Mouse (Mus musculus) neural tube, embryonic 15.5 days (tissue): ENCODE data around the gene Atp5e. TPM values are rescaled to one million over a fixed set of nuclear protein-coding genes. Genes with fewer than 3 reads are reported as not detected.

Experiments used
- ATAC-seq: fragments of 200-750 bp; cut with Nextera tagmentation; 2 replicates; pipeline ENCODE4 v1.8.0; 2017; ENCODE audit warnings: mild to moderate bottlenecking, moderate TSS enrichment, moderate library complexity; ENCODE audit not compliant: low FRiP score
- H3K27ac ChIP-seq: fragments of 300-500 bp; sonication (generic); replicated peaks from 2 replicates; pipeline ENCODE4 v1.5.1; 2015; ENCODE audit warnings: mild to moderate bottlenecking, inconsistent platforms
- H3K27me3 ChIP-seq: fragments of 300-500 bp; sonication (generic); replicated peaks from 2 replicates; pipeline ENCODE4 v1.6.1; 2015; ENCODE audit warnings: inconsistent platforms
- H3K36me3 ChIP-seq: fragments of 300-500 bp; sonication (generic); 2 replicates; pipeline ENCODE4 v1.6.1; 2015; ENCODE audit warnings: inconsistent platforms
- H3K4me1 ChIP-seq: fragments of 300-500 bp; sonication (generic); 2 replicates; pipeline ENCODE4 v1.6.1; 2015; ENCODE audit warnings: inconsistent platforms
- H3K4me2 ChIP-seq: fragments of 300-500 bp; sonication (generic); 2 replicates; pipeline ENCODE4 v1.6.1; 2015; ENCODE audit warnings: inconsistent platforms, mild to moderate bottlenecking, moderate library complexity
- H3K4me3 ChIP-seq: fragments of 300-500 bp; sonication (generic); replicated peaks from 2 replicates; pipeline ENCODE4 v1.5.1; 2015; ENCODE audit warnings: mild to moderate bottlenecking, inconsistent platforms
- H3K9ac ChIP-seq: fragments of 300-500 bp; sonication (generic); replicated peaks from 2 replicates; pipeline ENCODE4 v1.6.1; 2015; ENCODE audit warnings: mild to moderate bottlenecking, inconsistent platforms
- H3K9me3 ChIP-seq: fragments of 300-500 bp; sonication (generic); replicated peaks from 2 replicates; pipeline ENCODE4 v1.6.1; 2016; ENCODE audit warnings: inconsistent platforms
- WGBS: fragments of 180-500 bp; shearing (Covaris S2); methylation state at CpG from one replicate; pipeline ENCODE4 v1.1.7; 2015; ENCODE audit warnings: mixed read lengths; 5-methylcytosine and 5-hydroxymethylcytosine counted together
- polyA plus RNA-seq: library from polyadenylated mRNA; unstranded; fragments of >200 nt; fragmentation: Nextera tagmentation; extraction: Ambion mirVana; gene quantifications from 2 replicates; pipeline ENCODE4 v1.2.1, GENCODE M21; 2015

The Atp5e gene
- polyA plus RNA-seq, 1 experiment from 2014 or later = 902 TPM

GRCm38 (mm10) chr2:174436076-174436701 is 27.7 kb downstream of the Atp5e start:
- WGBS = 90% methylated on average over 26 of the region's 26 CpGs
- H3K27ac ChIP-seq = no peak overlapping the region
- H3K4me1 ChIP-seq = peaks cover 20% of the 10 kb centered on the region
- H3K4me2 ChIP-seq = no peak overlapping the region
- no peak overlapping the region for H3K4me3 ChIP-seq
- no peaks in the 10 kb centered on the region for H3K9me3 ChIP-seq
- H3K36me3 ChIP-seq = no peaks in the 10 kb centered on the region
- ATAC-seq = no peak
- no peak overlapping the region for H3K9ac ChIP-seq
- no peaks in the 10 kb centered on the region for H3K27me3 ChIP-seq

GRCm38 (mm10) chr2:174434943-174435342 is 29.0 kb downstream of the Atp5e start:
- no peak overlapping the region for H3K4me3 ChIP-seq
- no peak overlapping the region for H3K27ac ChIP-seq
- H3K9me3 ChIP-seq = no peaks in the 10 kb centered on the region
- H3K4me2 ChIP-seq = no peak overlapping the region
- H3K9ac ChIP-seq = no peak overlapping the region
- WGBS = 97% methylated on average over 9 of the region's 9 CpGs
- peaks cover 20% of the 10 kb centered on the region for H3K4me1 ChIP-seq
- no peak for ATAC-seq
- no peaks in the 10 kb centered on the region for H3K36me3 ChIP-seq
- no peaks in the 10 kb centered on the region for H3K27me3 ChIP-seq

- H3K4me2 ChIP-seq = no peak overlapping the region
- H3K27ac ChIP-seq = no peak overlapping the region
- 0 out of 2 replicates have a peak, but pooled peaks cover 2% of the 10 kb centered on the region for H3K4me1 ChIP-seq
- no peaks in the 10 kb centered on the region for H3K27me3 ChIP-seq
- H3K4me3 ChIP-seq = no peak overlapping the region
- WGBS = 64% methylated on average over 10 of the region's 10 CpGs
- H3K9ac ChIP-seq = no peak overlapping the region
- H3K36me3 ChIP-seq = peaks cover 45% of the 10 kb centered on the region
- no peaks in the 10 kb centered on the region for H3K9me3 ChIP-seq
- ATAC-seq = no peak
These were observed 34.8 kb downstream of the Atp5e start for GRCm38 (mm10) chr2:174428996-174429591.

GRCm38 (mm10) chr2:174428076-174428835 is 35.6 kb downstream of the Atp5e start:
- H3K4me3 ChIP-seq = no peak overlapping the region
- no peak overlapping the region for H3K27ac ChIP-seq
- no peak overlapping the region for H3K4me2 ChIP-seq
- H3K9me3 ChIP-seq = no peaks in the 10 kb centered on the region
- no peak for ATAC-seq
- H3K36me3 ChIP-seq = peaks cover 53% of the 10 kb centered on the region
- 81% methylated on average over 18 of the region's 18 CpGs for WGBS
- no peaks in the 10 kb centered on the region for H3K27me3 ChIP-seq
- H3K4me1 ChIP-seq = 0 out of 2 replicates have a peak, but pooled peaks cover 2% of the 10 kb centered on the region
- H3K9ac ChIP-seq = no peak overlapping the region

- no peak for ATAC-seq
- Histone ChIP-seq H3K4me3 (no peak overlapping the region), H3K36me3 (peaks cover 66% of the 10 kb centered on the region), H3K4me2 (no peak overlapping the region), H3K27ac (no peak overlapping the region), H3K27me3 (no peaks in the 10 kb centered on the region), H3K9me3 (no peaks in the 10 kb centered on the region), H3K9ac (no peak overlapping the region), H3K4me1 (0 out of 2 replicates have a peak, but pooled peaks cover 2% of the 10 kb centered on the region)
- 97% methylated on average over 12 of the region's 12 CpGs for WGBS
These were observed 37.0 kb downstream of the Atp5e start for GRCm38 (mm10) chr2:174426856-174427255.

GRCm38 (mm10) chr2:174424301-174425085 is 39.4 kb downstream of the Atp5e start:
- no peak overlapping the region for H3K4me3 ChIP-seq
- no peak for ATAC-seq
- 94% methylated on average over 11 of the region's 11 CpGs for WGBS
- no peak overlapping the region for H3K27ac ChIP-seq
- peaks cover 73% of the 10 kb centered on the region for H3K36me3 ChIP-seq
- H3K9ac ChIP-seq = no peak overlapping the region
- 0 out of 2 replicates have a peak, but pooled peaks cover 2% of the 10 kb centered on the region for H3K4me1 ChIP-seq
- H3K27me3 ChIP-seq = no peaks in the 10 kb centered on the region
- H3K4me2 ChIP-seq = no peak overlapping the region
- H3K9me3 ChIP-seq = no peaks in the 10 kb centered on the region

GRCm38 (mm10) chr2:174421107-174421506 is 42.8 kb downstream of the Atp5e start:
- Histone ChIP-seq H3K27me3 (no peaks in the 10 kb centered on the region), H3K36me3 (peaks cover 47% of the 10 kb centered on the region), H3K9ac (no peak overlapping the region), H3K4me3 (no peak overlapping the region), H3K9me3 (no peaks in the 10 kb centered on the region), H3K4me2 (no peak overlapping the region), H3K4me1 (peaks cover 12% of the 10 kb centered on the region), H3K27ac (no peak overlapping the region)
- no peak for ATAC-seq
- 80% methylated on average over 6 of the region's 6 CpGs for WGBS

- H3K4me2 ChIP-seq = peak within 1 kb of the TSS; percentile 88
- H3K4me3 ChIP-seq = peak within 1 kb of the TSS; percentile 64
- H3K9me3 ChIP-seq = no peaks in the 10 kb centered on the region
- H3K4me1 ChIP-seq = peaks cover 14% of the 10 kb centered on the region
- peak; percentile 96 for ATAC-seq
- H3K9ac ChIP-seq = peak within 1 kb of the TSS; percentile 60
- H3K36me3 ChIP-seq = no peaks in the 10 kb centered on the region
- H3K27ac ChIP-seq = no peak within 1 kb of the TSS
- WGBS = under 1% methylated on average over 40 of the region's 40 CpGs
- H3K27me3 ChIP-seq = no peaks in the 10 kb centered on the region
These were observed 48.1 kb downstream of the Atp5e start, which contains the start of gene Nelfcd for GRCm38 (mm10) chr2:174415731-174416310. Gene Nelfcd, plus strand, starts transcription at chr2:174415804.

- 46% methylated on average over 18 of the region's 18 CpGs for WGBS
These were observed 48.7 kb downstream of the Atp5e start for GRCm38 (mm10) chr2:174415001-174415730.

GRCm38 (mm10) chr2:174413127-174413526 is 50.8 kb downstream of the Atp5e start:
- H3K9ac ChIP-seq = no peak overlapping the region
- H3K9me3 ChIP-seq = no peaks in the 10 kb centered on the region
- peaks cover 14% of the 10 kb centered on the region for H3K4me1 ChIP-seq
- no peak overlapping the region for H3K4me2 ChIP-seq
- no peak overlapping the region for H3K27ac ChIP-seq
- H3K4me3 ChIP-seq = no peak overlapping the region
- H3K36me3 ChIP-seq = no peaks in the 10 kb centered on the region
- 81% methylated on average over 7 of the region's 7 CpGs for WGBS
- no peaks in the 10 kb centered on the region for H3K27me3 ChIP-seq
- no peak for ATAC-seq

More at GRCm38 (mm10) chr2:174415001-174415730, 48.7 kb downstream of the Atp5e start:
- H3K4me3 ChIP-seq = peak overlapping the region; percentile 64
- no peaks in the 10 kb centered on the region for H3K27me3 ChIP-seq
- no peaks in the 10 kb centered on the region for H3K36me3 ChIP-seq
- H3K9ac ChIP-seq = no peak overlapping the region
- no peaks in the 10 kb centered on the region for H3K9me3 ChIP-seq
- H3K4me2 ChIP-seq = peak overlapping the region; percentile 88
- ATAC-seq = peak; percentile 35
- peaks cover 14% of the 10 kb centered on the region for H3K4me1 ChIP-seq
- H3K27ac ChIP-seq = no peak overlapping the region
